Mouse (Mus musculus) A20 (cell line): ENCODE data around the gene Vmn1r1.

Experiments used
- DNase-seq: peaks from one replicate; pipeline ENCODE4 v3.0.0-alpha.2; 2011; ENCODE audit warnings: low read depth, low spot score

Gene Vmn1r1

DNA sequence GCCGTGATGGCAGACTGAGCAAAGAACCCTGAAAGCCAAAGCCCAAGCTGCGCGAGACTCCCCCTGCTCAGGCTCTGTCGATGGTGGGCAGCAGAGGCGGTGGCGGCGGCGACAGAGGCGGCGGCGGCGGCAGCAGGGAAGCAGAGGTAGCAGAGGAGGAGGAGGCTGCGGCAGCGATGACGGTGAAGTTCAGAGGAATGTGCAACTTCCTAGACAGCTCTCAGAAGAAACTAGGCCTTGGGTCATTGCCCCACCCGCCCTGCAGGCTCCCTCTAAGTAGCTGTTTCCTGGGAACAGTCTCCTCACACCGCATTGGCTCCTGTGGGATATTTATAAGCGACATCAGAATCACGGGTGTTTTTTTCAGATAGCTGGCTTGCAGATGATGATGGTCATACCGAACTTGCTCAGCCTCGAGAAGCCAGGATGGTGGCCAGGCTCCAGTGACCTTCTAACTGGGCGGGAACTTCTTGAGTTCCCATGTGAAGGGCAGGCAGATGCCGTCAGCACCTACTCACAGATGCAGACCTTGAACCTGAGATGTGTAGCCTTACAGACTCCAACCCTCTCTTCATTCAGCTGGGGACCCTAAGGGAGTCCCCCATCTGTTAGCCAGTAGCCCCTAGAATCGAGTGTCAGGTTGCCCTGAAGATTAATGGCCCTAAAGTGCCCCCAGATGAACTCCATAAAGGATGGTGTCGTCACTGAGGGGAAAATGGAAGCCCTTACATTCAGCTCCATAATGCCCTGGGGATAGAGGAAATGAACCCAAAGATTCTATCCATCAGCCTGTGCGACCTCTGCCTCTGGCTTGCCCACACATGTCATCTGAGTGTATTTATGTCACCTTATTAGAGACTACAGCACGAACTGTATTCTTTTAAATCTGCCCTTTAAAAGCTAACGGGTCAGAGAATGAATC is 26.8 kb downstream of the Vmn1r1 start:
- DNase-seq = no peak

DNA sequence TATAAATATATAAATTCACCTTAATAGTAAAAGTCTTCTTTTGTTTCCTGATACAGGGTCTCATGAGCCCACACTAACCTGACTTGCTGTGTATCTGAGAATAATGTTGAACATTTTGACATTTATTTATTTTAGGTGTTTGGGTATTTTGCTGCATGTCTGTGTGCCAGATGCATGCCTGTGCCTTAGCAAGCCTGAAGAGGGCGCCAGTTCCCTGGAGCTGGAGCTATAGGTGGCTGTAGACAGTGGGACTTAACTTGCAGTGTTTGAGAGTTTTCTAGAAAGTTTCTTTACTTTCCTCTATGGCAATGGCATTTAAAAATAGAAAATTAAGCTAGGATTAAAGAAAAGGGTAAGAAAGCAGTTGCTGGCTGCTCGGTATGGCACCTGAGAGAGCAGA is 33.5 kb downstream of the Vmn1r1 start:
- peak; percentile 48 for DNase-seq

DNA sequence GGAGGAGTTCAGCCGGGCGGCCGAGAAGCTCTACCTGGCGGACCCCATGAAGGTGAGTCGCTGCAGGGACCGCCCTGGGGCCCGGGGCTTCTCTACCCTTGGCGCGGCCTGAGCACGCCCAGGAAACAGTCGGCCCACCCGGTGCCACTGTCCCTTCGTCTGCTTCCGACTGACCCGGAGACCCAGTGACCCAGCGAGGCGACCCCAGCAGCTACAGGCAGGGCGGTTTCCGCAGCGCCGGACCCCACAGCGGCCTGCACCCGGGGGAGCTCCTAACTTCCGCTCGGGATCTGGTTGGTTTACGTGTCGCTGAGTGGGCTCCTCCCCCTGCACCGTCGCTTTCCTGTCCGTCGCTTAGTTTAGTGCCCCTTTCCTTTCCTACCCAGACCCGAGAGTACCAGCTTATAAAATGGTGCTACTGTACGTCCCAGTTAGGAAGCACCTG is 39.3 kb downstream of the Vmn1r1 start:
- peak; percentile 94 for DNase-seq

DNA sequence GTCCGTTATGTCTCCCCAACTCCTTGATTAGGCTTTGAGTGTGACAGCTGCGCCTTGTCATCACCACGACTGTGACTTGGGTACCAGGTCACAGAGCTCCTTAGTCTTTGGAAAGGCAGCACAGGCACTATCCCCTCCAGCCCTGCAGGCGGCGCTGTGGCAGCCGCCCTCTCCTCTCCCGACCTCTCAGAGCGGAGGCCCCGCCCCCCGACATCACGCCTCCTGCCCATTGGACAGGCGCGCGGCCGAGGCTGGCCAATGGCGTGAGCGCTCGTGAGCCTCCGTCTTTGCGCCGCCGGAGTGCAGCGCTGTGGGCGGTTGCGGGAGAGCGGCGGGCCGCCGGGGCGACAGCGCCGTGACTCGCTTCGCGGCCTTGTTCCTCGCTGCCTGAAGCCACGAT is 39.8 kb downstream of the Vmn1r1 start, which contains the start of gene Srp9:
Gene Srp9 (plus strand): TSS at position 232 of the 400 bp plus-strand sequence.
- DNase-seq = peak; percentile 98

DNA sequence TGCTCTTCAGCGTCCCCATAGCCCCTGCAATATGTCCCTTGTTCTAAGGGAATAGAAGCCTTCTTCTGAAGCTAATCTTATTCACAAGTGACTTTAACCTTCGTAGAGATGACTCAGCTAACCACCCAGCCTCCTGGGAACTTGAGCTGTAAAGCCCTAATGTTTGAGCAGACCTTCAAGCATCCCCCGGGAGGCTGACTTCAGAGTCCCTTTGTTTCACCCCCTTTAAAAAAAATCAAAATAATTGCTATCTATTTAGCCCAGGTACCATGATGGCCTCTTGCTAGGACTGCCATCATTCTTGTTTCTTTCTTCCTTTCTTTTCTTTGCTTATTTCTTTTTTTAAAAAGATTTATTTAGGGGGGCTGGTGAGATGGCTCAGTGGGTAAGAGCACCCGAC is 41.9 kb downstream of the Vmn1r1 start:
- no peak for DNase-seq

DNA sequence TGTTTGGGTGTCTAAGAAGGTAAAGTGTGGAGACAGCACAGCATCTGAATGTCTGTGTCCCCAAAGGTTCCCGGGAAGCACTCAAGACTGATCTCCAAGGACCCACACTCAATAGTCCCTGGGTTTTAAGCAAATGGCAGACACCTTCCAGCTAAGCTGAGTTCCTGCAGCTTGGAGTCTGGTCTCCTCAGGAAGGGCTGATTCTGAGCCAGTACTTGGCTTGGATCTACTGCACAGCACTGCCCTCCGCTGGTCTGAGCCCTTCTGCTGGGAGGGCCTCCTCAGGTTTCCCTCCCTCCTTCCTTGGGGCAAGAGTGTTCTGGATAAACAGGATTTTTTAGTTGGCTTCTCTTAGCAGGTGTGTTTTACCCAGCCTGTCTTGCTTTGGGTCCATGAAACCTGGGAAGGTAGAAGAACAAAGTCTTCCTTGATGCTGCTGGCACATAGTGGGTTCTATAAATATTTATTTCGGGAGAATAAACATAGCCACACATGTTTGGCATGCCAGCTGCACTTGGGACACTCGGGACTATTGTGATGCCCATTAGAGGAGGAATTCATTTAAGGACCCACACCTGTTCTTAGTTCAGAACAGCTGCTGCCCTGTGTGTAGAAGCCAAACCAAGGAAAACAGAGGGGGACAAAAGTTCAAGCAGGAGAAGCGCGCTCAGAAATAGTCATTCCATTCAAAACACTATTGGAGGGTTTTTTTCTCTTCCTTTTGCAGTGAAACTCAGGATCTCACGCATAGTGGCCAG is 48.5 kb downstream of the Vmn1r1 start:
- DNase-seq = no peak

DNA sequence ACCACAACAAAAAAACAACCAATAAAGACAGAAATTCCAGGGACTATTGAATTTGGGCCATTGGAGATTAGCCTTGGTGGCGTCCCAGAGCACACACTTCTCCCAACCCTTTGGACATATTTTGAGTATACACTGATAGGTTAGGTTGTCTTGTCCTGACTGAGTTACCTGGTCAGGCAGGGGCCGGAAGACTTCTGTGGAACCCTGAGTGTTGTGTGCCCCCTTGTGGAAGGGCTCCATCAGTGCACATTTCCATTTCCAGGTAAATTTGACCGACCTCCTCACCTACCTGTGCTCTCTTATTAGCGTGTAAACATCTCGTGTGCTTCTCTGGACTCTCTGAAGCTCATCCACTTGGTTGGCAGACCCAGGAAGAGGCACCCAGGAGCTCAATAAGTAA is 49.1 kb downstream of the Vmn1r1 start:
- DNase-seq = peak; percentile 70

DNA sequence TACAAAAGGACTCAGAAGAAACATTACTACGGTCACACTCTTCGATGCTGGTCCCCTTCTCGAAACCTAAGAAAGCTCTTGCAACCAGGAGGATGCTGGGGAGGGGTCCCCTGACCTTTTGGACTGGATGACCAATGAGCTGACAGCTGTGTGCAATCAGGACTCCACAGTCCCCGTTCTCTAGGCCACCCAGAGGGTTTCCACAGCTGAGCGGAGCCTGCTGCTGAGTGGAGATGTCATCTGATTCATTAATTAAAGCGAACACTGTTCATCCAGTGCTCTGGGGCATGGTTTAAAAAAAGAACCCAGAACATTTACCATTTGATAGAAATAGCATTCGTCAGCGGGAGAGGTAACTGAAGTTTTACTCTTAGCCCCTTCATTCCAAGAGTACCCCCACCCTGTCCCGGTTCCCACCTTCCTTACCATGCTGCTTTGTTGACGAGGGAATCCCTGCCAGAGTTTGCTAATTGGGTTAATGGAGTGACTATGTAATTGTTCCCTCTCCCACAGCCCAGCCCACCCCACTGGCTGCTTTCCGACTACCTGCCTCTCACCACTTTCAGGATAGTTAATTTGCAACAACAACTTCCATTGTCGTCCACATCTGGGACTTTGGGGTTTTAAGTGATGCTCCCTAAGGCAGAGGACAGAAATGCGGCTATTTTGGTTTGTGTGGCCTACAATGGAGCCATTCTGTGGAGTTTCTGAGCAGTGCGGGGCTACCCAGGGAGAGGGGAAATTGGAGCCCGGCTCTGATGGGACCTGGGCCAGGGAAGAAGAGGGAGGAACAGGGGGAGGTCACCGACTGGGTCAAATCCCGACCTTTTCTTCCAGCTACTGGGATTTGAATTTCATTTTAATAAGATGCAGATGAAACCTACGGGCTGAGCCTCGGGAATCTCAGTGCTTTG is 50.4 kb downstream of the Vmn1r1 start:
- no peak for DNase-seq

DNA sequence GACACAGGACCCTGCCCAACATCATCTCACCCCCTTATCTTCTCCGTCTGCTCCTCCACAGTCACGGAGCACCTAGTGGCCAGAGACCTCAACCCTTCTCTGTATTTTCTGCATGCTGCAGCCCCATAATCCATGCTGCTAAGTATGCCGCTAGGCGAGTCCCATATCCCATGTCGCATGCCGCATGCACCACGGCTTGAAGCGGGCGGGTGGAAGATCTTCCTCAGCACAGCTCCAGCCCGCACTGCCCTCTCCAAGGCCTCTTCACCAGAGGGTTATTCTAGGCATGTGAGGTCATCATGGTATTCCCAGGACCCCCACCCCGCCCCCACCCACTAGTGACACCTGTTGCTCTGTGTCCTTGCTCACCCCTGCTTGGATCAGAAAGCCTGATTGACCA is 51.2 kb downstream of the Vmn1r1 start:
- DNase-seq = no peak

DNA sequence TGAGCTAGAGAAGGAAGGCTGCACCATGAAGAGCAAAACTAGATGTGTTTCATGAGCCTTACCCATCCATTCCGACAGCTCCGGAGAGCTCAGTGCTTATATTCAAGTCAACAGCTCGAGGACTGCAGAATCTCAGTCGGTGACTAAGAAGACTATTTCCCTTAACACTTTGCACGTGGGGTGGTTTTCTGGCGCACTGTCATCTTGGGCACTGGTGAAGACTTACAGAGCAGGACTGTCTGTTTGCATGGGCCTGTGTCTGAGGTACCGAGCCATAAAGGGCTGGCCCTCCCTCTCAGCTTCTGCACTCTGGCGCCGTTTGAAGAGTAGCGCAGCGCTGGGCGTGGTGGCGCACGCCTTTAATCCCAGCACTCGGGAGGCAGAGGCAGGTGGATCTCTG is 51.9 kb downstream of the Vmn1r1 start:
- DNase-seq = no peak

DNA sequence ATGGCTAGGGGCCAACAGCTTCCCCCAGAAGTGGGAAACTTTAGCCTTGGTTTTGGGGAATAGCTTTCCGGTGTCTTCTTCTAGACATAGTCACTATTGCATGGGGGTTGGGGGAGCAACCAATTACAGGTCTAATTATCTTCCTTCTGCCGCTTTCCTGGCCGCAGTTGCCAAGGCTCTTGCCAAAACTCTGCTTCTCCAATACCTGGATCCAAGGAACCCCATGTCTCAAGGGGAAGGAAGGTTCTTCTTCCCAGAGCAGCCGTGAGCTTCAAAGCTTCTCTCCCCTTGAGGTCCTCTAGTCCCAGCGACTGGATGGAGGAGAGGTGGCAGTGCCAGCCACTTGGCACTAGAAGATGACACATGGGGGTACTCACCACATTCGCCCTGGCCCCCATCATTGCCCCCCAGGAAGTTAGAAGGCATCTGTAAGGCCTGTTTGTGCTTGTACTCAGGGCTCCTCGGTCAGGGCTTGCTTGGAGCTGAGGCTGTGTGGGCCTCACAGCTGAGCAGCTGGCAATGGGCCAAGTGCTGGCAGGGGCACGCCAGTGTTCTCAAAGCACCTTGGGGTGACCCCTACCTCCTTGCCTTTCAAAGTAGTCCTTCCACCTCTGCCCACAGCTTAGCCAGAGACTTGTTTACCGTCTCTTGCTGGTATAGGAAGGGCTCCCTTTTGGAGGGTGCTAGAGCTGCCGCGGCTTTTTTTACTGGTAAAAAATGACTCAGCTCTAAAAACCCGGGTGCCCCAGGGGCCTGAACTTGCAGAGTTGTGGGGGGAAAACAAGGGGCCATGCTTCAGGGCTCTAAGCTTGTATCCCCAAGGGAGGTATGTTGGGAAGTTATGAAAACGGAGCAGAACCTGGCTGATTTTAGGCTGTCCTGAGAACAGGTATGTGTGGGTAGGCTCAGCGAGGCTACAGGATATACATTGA is 52.6 kb downstream of the Vmn1r1 start:
- DNase-seq = peak; percentile 21

DNA sequence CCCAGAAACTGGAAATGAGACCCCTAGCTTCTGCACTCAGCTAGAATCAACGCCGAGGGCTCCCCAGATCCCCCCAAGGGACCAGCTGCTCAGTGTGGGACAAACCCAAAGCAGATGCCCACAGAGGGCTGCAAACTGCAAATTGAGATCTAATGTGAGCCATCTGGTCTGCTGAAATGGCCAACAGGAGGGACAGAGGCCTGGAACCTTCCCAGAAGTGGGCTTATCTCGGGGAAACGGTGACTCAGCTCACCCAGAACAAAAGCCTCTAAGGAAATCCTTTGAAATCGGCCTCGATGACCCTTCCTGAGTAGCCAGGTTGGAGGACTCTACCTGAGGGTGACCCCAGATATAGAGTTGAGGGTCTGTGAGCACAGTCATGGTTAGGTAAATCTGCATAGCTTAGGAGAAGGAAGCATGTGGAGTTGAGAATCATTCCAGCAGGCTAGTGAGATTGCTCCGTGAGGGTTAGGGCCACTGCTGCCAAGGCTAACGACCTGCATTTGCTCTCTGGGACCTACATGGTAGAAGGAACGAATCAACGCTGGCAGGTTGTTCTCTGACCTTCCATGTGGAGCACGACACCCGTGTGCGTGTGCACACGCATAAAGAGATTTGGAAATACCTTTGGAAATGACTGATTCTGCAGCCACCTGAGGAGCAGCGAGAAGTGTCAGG is 53.4 kb downstream of the Vmn1r1 start:
- DNase-seq = no peak

DNA sequence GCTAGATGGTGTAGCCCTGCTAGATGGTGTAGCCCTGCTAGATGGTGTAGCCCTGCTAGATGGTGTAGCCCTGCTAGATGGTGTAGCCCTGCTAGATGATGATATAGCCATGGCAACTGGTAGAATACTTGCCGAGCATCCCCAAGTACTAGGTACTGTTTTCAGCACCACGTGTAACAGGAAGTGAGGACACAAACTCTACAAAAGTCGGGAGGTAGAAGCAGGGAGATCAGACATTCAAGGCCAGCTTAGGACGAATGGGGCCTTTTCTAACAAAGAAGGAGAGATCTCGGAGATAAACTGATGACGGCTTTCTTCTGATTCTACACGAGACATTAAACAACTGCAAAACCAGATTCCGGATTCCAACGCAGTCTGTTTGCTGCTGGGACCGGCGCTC is 54.1 kb downstream of the Vmn1r1 start:
- no peak for DNase-seq

DNA sequence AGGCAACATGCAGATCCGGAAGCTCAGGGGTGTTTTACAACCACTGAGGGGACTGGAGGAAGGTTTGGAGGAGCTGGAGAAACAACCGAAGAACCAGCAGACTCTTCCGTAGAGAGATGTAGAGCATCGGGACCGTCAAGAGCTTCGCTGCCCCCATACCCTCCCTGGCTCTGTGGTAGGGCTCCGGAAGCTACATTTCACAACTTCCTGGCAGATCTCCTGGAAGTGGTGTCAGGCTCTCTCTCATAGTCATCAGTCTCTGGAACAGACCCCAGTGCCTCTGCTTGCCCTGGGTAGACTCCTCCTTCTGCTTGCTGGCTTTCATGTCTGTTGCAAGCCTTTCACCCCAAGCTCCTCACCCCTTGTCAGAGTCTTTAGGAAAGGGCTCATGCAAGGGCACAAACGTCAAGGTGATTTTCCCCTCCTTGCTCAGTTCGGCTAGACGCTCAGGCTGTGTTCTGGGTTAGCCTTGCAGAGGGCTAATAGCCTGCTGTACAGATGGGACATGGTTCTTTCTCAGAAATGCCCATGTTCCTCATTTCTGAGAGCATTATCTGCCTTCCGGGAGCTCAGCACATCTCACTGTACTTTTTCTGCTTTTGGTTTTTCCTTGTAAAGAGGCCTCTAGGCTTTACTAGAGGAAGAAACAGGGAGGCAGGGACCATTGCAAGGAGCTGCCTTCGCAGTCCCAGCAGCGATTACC is 55.7 kb downstream of the Vmn1r1 start:
- no peak for DNase-seq

DNA sequence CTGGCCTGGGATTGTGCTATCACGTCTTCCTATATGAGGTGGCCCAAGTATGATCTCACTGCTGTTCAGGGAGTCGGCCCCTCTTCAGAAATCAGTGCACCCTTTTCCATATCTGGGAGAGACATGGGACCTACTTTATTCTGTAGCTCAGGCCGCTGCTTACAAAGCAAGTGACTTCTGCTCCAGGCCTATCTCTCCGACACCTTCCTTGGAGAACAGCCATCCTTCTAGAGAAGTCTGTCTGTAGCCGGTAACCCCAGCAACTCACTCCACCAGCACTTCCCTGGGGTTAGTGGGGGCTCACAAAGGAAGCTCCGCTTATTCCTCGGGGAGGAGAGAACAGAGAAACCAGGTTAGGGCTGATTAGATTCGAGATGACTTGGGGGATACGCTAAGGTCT is 57.0 kb downstream of the Vmn1r1 start:
- no peak for DNase-seq

DNA sequence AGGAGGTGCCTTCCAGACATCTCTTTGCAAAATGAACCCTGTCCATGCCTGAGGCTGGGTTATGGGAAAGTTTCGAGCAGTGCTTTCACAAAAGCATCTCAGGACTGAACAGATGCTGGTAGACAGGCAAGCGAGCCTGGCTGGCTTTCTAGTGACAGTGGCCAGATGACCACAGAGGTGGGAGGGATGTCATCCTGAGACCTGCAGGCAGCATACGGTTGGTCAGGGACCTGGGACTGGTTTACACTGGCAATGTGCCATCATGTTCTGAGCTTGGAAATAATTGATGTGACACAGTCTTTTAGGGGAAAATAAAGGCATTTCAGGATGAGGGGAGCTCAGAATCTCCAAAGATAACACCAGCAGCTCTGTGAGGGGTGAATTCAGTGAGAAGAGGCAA is 59.3 kb downstream of the Vmn1r1 start:
- no peak for DNase-seq
